8 mouse cellular contexts compared by ENCODE assay signal in the genomic region with DNA sequence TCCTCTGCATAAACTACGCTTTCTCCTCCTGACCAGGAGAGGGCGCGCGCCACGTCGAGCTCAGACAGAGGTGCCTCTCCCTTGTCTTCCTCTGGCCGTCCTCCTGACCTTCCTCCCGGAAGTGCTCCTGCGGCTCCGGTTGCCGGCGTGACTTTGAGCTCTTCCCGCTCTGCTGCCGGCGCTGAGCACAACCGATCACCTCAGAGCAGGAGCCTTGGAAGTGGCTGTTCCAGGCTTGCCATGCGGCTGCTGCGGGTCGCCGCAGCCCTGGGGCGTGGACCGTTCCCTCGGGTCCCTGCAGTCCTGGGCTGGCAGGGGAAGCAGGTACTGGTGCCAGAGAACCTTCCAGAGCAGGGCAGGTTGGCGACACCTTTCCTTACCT. TPM values are rescaled to one million over a fixed set of nuclear protein-coding genes. Genes with fewer than 3 reads are reported as not detected.
A peak's percentile ranks its signal among the peaks of the same experiment; 100 is the strongest.
DNase-seq lines count a peak whose midpoint lies in the region; ATAC-seq lines count a peak whose summit lies in the region.

A gene (plus strand): TSS at position 98 of the 382 bp plus-strand sequence.

- DNase-seq in MEL-GATA-1-ER (ENCODE audit: extremely low read depth, low read depth): peak; percentile 72
- DNase-seq in cerebellum, adult 8-10 months: peak; percentile 87
- peak; percentile 78 for DNase-seq in forelimb bud, embryonic 11.5 days (ENCODE audit: low read depth, low spot score)
- DNase-seq in layer of hippocampus, adult 9-10 months (ENCODE audit: low spot score): peak; percentile 43
- DNase-seq in ovary, postnatal 10 days (ENCODE audit: low spot score): peak; percentile 62
- peak; percentile 73 to 86 for DNase-seq in thymus, postnatal 10 days (ENCODE audit: low spot score in 2 of 2)

- H3K4me1 ChIP-seq in lung, embryonic 16.5 days (replicated peaks; ENCODE audit: control insufficient read depth, insufficient read depth, low read length): peaks cover 8% of the 10 kb centered on the region

- peak within 1 kb of the TSS; percentile 94 for H3K9ac ChIP-seq in lung, embryonic 16.5 days (ENCODE audit: low read length)

- H3K4me3 ChIP-seq in lung, embryonic 16.5 days (ENCODE audit: low read length): peak within 1 kb of the TSS; percentile 100

- peak; percentile 97 to 98 for ATAC-seq in hematopoietic stem cell, adult 5-6 weeks (replicated peaks in 1 of 2; ENCODE audit: insufficient read depth in 1 of 2, low FRiP score in 2 of 2, low TSS enrichment in 1 of 2, low read depth in 1 of 2, poor library complexity in 2 of 2, severe bottlenecking in 2 of 2)
- peak; percentile 94 for ATAC-seq in lung, embryonic 16.5 days (ENCODE audit: low read depth)

- H3K9me3 ChIP-seq in lung, embryonic 16.5 days (ENCODE audit: control insufficient read depth, low read length): peaks cover 10% of the 10 kb centered on the region

- H3K27ac ChIP-seq in lung, embryonic 16.5 days (ENCODE audit: low read length): 0 out of 2 replicates have a peak within 1 kb of the TSS, but pooled peaks have one; percentile 36

- peak within 1 kb of the TSS; percentile 86 for H3K4me2 ChIP-seq in lung, embryonic 16.5 days (ENCODE audit: low read depth, low read length)

- no peaks in the 10 kb centered on the region for H3K27me3 ChIP-seq in lung, embryonic 16.5 days (ENCODE audit: control insufficient read depth, insufficient read depth, low read depth, low read length)

- WGBS in lung, embryonic 16.5 days: under 1% methylated on average over 24 of the region's 24 CpGs

- H3K36me3 ChIP-seq in lung, embryonic 16.5 days (ENCODE audit: control insufficient read depth, insufficient read depth, low read length): peaks cover 14% of the 10 kb centered on the region

RNA-seq across cellular contexts. Expression of the gene that starts here (rescaled TPM):
- 35.8 and 83.5 TPM in 2 replicates for total RNA-seq in hematopoietic stem cell, adult 5-6 weeks (2017)
- 37.7 and 42.3 TPM in 2 replicates for polyA plus RNA-seq in lung, embryonic 16.5 days (2015; fragmentation: Nextera tagmentation; extraction: Ambion mirVana)

Comparison
In these comparisons a context has a peak if more than half of its experiments do, and no peak if none do; other contexts are left out.
1. Peak in every context shown above with its lines: DNase-seq, ATAC-seq, H3K4me3 ChIP-seq and H3K27ac ChIP-seq.